Mouse (Mus musculus) right cerebral cortex, postnatal 4 days (tissue): Measurements from ENCODE around the gene Hoxb5.

Source experiments
- DNase-seq: peaks from one replicate; pipeline ENCODE4 v3.0.0-alpha.2; 2022

Gene Hoxb5

GRCm38 (mm10) chr11:96288455-96289221, 14.5 kb upstream of the Hoxb5 start:
- no peak for DNase-seq

GRCm38 (mm10) chr11:96289293-96289692, 13.8 kb upstream of the Hoxb5 start:
- DNase-seq = no peak

- DNase-seq = no peak
Measured at GRCm38 (mm10) chr11:96289837-96290236, 13.3 kb upstream of the Hoxb5 start.

GRCm38 (mm10) chr11:96290705-96291355, 12.3 kb upstream of the Hoxb5 start:
- no peak for DNase-seq

GRCm38 (mm10) chr11:96291681-96292564, 11.2 kb upstream of the Hoxb5 start, which contains the start of gene Hoxb6:
Hoxb6 (plus strand) TSS chr11:96292476.
- DNase-seq = no peak

- no peak for DNase-seq
Measured at GRCm38 (mm10) chr11:96292565-96293301, 10.4 kb upstream of the Hoxb5 start.

- DNase-seq = no peak
Measured at GRCm38 (mm10) chr11:96293302-96293921, 9.7 kb upstream of the Hoxb5 start.

- DNase-seq = peak; percentile 69
Measured at GRCm38 (mm10) chr11:96294245-96295091, 8.7 kb upstream of the Hoxb5 start.

- DNase-seq = no peak
Measured at GRCm38 (mm10) chr11:96295092-96295835, 7.9 kb upstream of the Hoxb5 start.

GRCm38 (mm10) chr11:96296997-96297396, 6.1 kb upstream of the Hoxb5 start:
- DNase-seq = no peak

- DNase-seq = no peak
Measured at GRCm38 (mm10) chr11:96297428-96297827, 5.7 kb upstream of the Hoxb5 start.

- DNase-seq = no peak
Measured at GRCm38 (mm10) chr11:96297968-96298635, 5.0 kb upstream of the Hoxb5 start.

- no peak for DNase-seq
Measured at GRCm38 (mm10) chr11:96298895-96299667, 4.1 kb upstream of the Hoxb5 start.

- DNase-seq = no peak
Measured at GRCm38 (mm10) chr11:96299781-96300180, 3.4 kb upstream of the Hoxb5 start.

- DNase-seq = no peak
Measured at GRCm38 (mm10) chr11:96300354-96301063, 2.6 kb upstream of the Hoxb5 start.

- no peak for DNase-seq
Measured at GRCm38 (mm10) chr11:96301064-96301431, 2.1 kb upstream of the Hoxb5 start.

GRCm38 (mm10) chr11:96301837-96302236, 1.3 kb upstream of the Hoxb5 start:
- DNase-seq = no peak

- no peak for DNase-seq
Measured at GRCm38 (mm10) chr11:96302381-96303150, 570 bp upstream of the Hoxb5 start.
